Mouse (Mus musculus) erythroblast, embryonic 14.5 days (primary cell): ENCODE results near the gene Bcas1.

Experiments
- GATA1 ChIP-seq: IDR thresholded peaks from 2 replicates; pipeline ENCODE4 v1.6.1; 2012; ENCODE audit warnings: low read length, inconsistent platforms, mixed read lengths
- TAL1 ChIP-seq: IDR thresholded peaks from 3 replicates; pipeline ENCODE4 v1.6.1; 2012; ENCODE audit warnings: low read length, inconsistent platforms, mixed read lengths

- no peak for TF ChIP-seq TAL1
- TF ChIP-seq GATA1, result no peak
Measured at GRCm38 (mm10) chr2:170322013-170322414, 105.6 kb downstream of the Bcas1 start.
